Mouse (Mus musculus) forebrain, embryonic 10.5 days (tissue): ENCODE results near the gene Recql. TPM values are rescaled to one million over a fixed set of nuclear protein-coding genes. Genes with fewer than 3 reads are reported as not detected.
"Not testable (repeated sequence)": the region's sequence is repeated elsewhere in the genome, so short reads cannot be mapped to it uniquely, and the experiment has no call there.

Experiments
- DNase-seq: peaks from one replicate; pipeline ENCODE4 v3.0.0-alpha.2; 2017; ENCODE audit warnings: low spot score; ENCODE audit errors: extremely low spot score
- H3K27ac ChIP-seq: fragments of 300-500 bp; sonication (generic); 2 replicates; pipeline ENCODE4 v1.5.1; 2016; ENCODE audit warnings: mild to moderate bottlenecking
- H3K27me3 ChIP-seq: fragments of 300-500 bp; sonication (generic); 2 replicates; pipeline ENCODE4 v1.6.1; 2016; ENCODE audit warnings: mild to moderate bottlenecking; ENCODE audit not compliant: poor library complexity, severe bottlenecking
- H3K36me3 ChIP-seq: fragments of 300-500 bp; sonication (generic); replicated peaks from 2 replicates; pipeline ENCODE4 v1.6.1; 2016; ENCODE audit warnings: mild to moderate bottlenecking, moderate library complexity
- H3K4me1 ChIP-seq: fragments of 300-500 bp; sonication (generic); 2 replicates; pipeline ENCODE4 v1.6.1; 2016
- H3K4me3 ChIP-seq: fragments of 300-500 bp; sonication (generic); 2 replicates; pipeline ENCODE4 v1.5.1; 2016; ENCODE audit warnings: mild to moderate bottlenecking, moderate library complexity
- H3K9me3 ChIP-seq: fragments of 300-500 bp; sonication (generic); 2 replicates; pipeline ENCODE4 v1.6.1; 2016; ENCODE audit warnings: mild to moderate bottlenecking, moderate library complexity
- WGBS: fragments of 180-500 bp; shearing (Covaris S2); methylation state at CpG from one replicate; pipeline ENCODE4 v1.1.7; 2016; 5-methylcytosine and 5-hydroxymethylcytosine counted together
- polyA plus RNA-seq: library from polyadenylated mRNA; unstranded; fragments of >200 nt; fragmentation: Nextera tagmentation; extraction: Ambion mirVana; gene quantifications from 2 replicates; pipeline ENCODE4 v1.2.1, GENCODE M21; 2016

Recql gene
- polyA plus RNA-seq, 1 experiment from 2014 or later, result 43.5 TPM

DNA sequence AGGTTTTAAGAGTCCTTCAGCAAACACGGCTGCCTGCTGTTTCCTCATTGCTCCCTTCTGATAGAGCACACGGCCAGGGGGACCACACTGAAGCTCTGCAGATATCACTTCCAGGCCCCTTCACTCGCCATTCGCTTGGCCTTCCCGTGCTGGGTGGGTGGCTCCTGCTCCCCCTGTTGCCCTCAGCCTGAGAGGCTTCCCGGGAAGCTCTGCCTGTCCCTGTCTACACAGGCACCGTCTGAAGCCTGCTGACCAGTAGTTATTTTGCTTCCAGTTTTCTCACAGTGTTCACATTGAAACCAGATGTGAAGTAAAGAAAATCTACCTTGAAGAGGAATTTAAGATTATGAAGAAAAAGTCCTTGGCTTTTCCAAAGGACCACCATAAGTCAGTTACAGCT lies 29.8 kb downstream of the Recql start:
- DNase-seq, result no peak
- Histone ChIP-seq H3K4me1 (no peaks in the 10 kb centered on the region), H3K27me3 (no peaks in the 10 kb centered on the region), H3K36me3 (peaks cover 89% of the 10 kb centered on the region), H3K9me3 (no peaks in the 10 kb centered on the region), H3K27ac (no peak overlapping the region), H3K4me3 (no peak overlapping the region)
- 76% methylated on average over 7 of the region's 7 CpGs for WGBS

DNA sequence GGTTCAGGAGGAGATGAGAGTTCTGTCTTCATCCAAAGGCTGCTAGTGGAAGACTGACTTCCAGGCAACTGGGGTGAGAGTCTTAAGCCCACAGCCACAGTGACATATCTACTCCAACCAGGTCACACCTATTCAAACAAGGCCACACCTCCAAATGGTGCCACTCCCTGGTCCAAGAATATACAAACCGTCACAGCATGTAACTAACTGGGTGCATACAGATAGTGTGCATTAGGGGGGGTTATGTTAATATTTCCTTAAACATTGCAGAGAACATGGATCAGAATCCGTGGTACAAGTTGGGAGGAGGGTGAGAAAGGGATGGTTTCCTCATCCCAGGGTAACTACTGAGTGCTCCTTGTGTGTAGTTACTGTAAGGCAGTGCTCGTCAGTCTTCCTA lies 34.8 kb downstream of the Recql start:
- H3K36me3 ChIP-seq, result peaks cover 77% of the 10 kb centered on the region
- not testable (repeated sequence) for DNase-seq, H3K4me1 ChIP-seq, H3K27me3 ChIP-seq, H3K4me3 ChIP-seq, H3K27ac ChIP-seq, H3K9me3 ChIP-seq
- WGBS, result 90% methylated on average over 3 of the region's 3 CpGs

DNA sequence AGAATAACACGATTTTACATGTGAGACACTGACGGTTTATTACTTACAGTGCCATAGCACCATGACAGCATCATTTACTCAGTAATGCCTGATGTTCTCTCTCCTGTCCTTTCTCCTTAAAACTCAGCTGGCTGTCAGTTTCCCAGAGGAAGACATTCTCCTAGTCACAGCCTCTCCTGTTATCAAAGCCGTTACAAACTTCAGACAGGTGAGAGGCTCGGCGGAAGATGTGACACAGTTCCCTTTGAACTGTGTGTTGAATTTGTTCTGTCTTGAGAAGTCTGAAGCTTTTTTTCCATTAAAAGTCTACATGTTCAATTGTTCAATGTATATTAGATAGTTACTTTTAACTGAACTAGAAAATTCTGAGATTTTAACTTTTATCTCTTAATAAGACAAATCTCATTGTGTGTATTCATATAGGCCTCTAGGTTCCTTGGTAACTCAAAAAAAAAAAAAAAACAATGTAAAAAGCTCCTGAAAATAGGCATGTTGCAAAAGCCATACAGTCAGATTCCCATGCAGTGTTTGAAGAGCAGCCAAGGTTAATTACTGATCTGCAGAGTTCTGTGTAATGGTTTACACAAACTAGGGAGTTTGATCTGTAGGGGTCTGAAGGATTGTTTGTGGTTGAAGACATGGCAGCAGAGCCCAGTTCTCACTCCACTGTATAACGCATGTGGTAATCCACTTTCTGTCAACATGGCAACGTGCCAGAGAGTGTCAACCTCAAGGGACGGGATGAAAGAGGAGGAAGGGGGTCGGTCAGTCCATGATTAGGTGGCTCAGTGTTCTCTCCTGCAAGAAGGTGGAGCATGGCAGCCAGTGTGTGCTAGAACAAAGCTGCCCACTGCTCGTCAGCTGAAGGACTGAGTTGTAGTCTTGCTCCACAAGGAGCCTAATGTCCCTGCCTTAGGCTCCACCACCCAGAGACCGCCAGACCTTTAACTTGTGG lies 39.2 kb downstream of the Recql start:
- H3K4me1 ChIP-seq, result peaks cover 9% of the 10 kb centered on the region
- DNase-seq, result no peak
- H3K27me3 ChIP-seq, result no peaks in the 10 kb centered on the region
- no peak overlapping the region for H3K4me3 ChIP-seq
- WGBS, result 91% methylated on average over 11 of the region's 11 CpGs
- no peaks in the 10 kb centered on the region for H3K9me3 ChIP-seq
- peaks cover 42% of the 10 kb centered on the region for H3K36me3 ChIP-seq
- H3K27ac ChIP-seq, result no peak overlapping the region

GRCm38 (mm10) chr6:142346181-142347110 lies 40.4 kb downstream of the Recql start:
- Histone ChIP-seq H3K27ac (peak overlapping the region; percentile 89), H3K4me3 (peak overlapping the region; percentile 69), H3K36me3 (peaks cover 30% of the 10 kb centered on the region), H3K4me1 (peaks cover 9% of the 10 kb centered on the region), H3K27me3 (no peaks in the 10 kb centered on the region), H3K9me3 (no peaks in the 10 kb centered on the region)
- DNase-seq, result no peak
- WGBS, result 60% methylated on average over 12 of the region's 12 CpGs

GRCm38 (mm10) chr6:142345440-142346038 lies 41.3 kb downstream of the Recql start, which contains the start of gene Pyroxd1:
TSS of gene Pyroxd1 (plus strand) at chr6:142345654.
- Histone ChIP-seq H3K4me1 (peaks cover 9% of the 10 kb centered on the region), H3K9me3 (no peaks in the 10 kb centered on the region), H3K4me3 (peak within 1 kb of the TSS; percentile 69), H3K36me3 (peaks cover 22% of the 10 kb centered on the region), H3K27me3 (no peaks in the 10 kb centered on the region), H3K27ac (peak within 1 kb of the TSS; percentile 89)
- WGBS, result under 1% methylated on average over 48 of the region's 48 CpGs
- DNase-seq, result peak; percentile 89

- Histone ChIP-seq H3K27ac (no peak overlapping the region), H3K4me3 (no peak overlapping the region), H3K9me3 (no peaks in the 10 kb centered on the region), H3K27me3 (no peaks in the 10 kb centered on the region), H3K4me1 (peaks cover 9% of the 10 kb centered on the region), H3K36me3 (peaks cover 6% of the 10 kb centered on the region)
- WGBS, result 70% methylated on average over 2 of the region's 2 CpGs
- DNase-seq, result peak; percentile 42
Measured at GRCm38 (mm10) chr6:142343561-142343960, 43.3 kb downstream of the Recql start.

DNA sequence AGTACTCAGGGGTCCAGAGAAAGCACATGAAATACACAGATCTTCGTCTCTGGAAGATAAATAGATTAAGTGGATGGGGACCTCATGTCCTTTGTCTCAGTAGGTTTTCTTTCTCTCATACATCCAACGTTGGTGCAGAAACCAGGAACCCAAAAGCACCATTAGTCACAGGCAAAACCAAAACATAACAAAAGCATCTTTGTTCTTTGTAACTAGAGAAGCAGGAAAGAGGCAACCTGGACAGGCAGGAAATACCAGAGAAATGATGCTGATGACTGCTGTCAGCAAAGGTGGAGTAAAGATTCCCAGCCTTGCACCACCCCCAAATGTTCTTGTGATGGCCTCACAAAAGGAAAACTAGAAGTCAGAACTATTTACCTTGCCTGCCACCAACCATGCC lies 47.3 kb downstream of the Recql start:
- no peaks in the 10 kb centered on the region for H3K27me3 ChIP-seq
- H3K27ac ChIP-seq, result no peak overlapping the region
- 65% methylated on average over 2 of the region's 2 CpGs for WGBS
- H3K36me3 ChIP-seq, result no peaks in the 10 kb centered on the region
- no peaks in the 10 kb centered on the region for H3K4me1 ChIP-seq
- H3K4me3 ChIP-seq, result no peak overlapping the region
- no peaks in the 10 kb centered on the region for H3K9me3 ChIP-seq
- no peak for DNase-seq

GRCm38 (mm10) chr6:142338961-142339360 lies 47.9 kb downstream of the Recql start:
- no peak overlapping the region for H3K4me3 ChIP-seq
- H3K27ac ChIP-seq, result no peak overlapping the region
- no peaks in the 10 kb centered on the region for H3K4me1 ChIP-seq
- DNase-seq, result no peak
- 70% methylated on average over 2 of the region's 2 CpGs for WGBS
- no peaks in the 10 kb centered on the region for H3K27me3 ChIP-seq
- no peaks in the 10 kb centered on the region for H3K36me3 ChIP-seq
- no peaks in the 10 kb centered on the region for H3K9me3 ChIP-seq

- Histone ChIP-seq H3K4me1 (no peaks in the 10 kb centered on the region), H3K36me3 (no peaks in the 10 kb centered on the region), H3K27ac (no peak overlapping the region), H3K4me3 (no peak overlapping the region), H3K27me3 (no peaks in the 10 kb centered on the region), H3K9me3 (no peaks in the 10 kb centered on the region)
- 76% methylated on average over 1 of the region's 1 CpGs for WGBS
- DNase-seq, result no peak
Measured at GRCm38 (mm10) chr6:142329201-142329600, 57.7 kb downstream of the Recql start.

DNA sequence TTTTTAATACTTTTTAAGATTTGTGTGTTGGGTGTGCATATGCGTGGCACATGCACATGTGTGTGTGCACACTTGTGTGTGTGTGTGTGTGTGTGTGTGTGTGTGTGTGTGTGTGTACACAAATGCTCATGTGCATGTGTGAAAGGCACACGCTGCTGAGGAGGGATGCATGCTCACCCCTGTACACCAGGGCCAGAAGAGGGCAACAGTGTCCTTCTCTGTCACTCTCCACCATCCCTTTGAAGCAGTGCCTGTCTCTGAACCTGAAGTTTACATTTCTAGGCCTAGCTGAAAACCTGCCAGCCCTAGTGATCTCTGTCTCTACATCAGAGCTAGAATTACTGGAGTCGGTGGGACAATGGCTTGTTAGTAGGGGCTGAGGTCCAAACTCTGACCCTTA lies 60.3 kb downstream of the Recql start:
- no peaks in the 10 kb centered on the region for H3K27me3 ChIP-seq
- no peaks in the 10 kb centered on the region for H3K9me3 ChIP-seq
- no peak for DNase-seq
- H3K36me3 ChIP-seq, result no peaks in the 10 kb centered on the region
- no peak overlapping the region for H3K27ac ChIP-seq
- 85% methylated on average over 3 of the region's 3 CpGs for WGBS
- no peak overlapping the region for H3K4me3 ChIP-seq
- H3K4me1 ChIP-seq, result peaks cover 8% of the 10 kb centered on the region

DNA sequence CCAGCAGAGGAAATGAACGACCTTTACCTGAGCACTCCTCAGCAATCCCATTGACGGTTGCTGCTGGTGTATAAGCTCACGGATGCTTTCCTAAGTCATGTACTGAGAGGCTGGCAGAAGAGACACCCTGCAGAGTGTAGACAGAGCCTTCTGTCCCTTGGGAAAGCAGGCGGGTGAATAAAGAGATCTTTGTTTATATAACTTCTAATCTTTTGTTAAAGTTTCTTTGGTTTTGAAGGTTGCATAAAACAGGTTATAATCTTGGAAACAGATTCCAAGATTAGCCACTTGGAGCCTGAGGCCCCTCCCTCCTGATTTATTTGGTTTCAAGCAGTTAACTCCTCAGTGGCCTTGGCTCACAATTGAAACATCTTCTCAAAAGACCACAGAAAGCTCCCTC lies 64.0 kb downstream of the Recql start, which contains the start of gene Slco1a5:
Slco1a5 (minus strand) TSS at position 101 of the 400 bp plus-strand sequence.
- Histone ChIP-seq H3K36me3 (no peaks in the 10 kb centered on the region), H3K9me3 (no peaks in the 10 kb centered on the region), H3K4me1 (peaks cover 8% of the 10 kb centered on the region), H3K27ac (no peak within 1 kb of the TSS), H3K4me3 (no peak within 1 kb of the TSS), H3K27me3 (no peaks in the 10 kb centered on the region)
- no peak for DNase-seq
- WGBS, result 11% methylated on average over 4 of the region's 4 CpGs

- Histone ChIP-seq H3K27me3 (no peaks in the 10 kb centered on the region), H3K9me3 (no peaks in the 10 kb centered on the region), H3K36me3 (no peaks in the 10 kb centered on the region), H3K4me3 (no peak overlapping the region), H3K27ac (no peak overlapping the region), H3K4me1 (no peaks in the 10 kb centered on the region)
- DNase-seq, result no peak
Measured at GRCm38 (mm10) chr6:142317106-142317505, 69.8 kb downstream of the Recql start.
